Mouse (Mus musculus): ENCODE data around the gene Abt1. TPM values are rescaled to one million over a fixed set of nuclear protein-coding genes. Genes with fewer than 3 reads are reported as not detected.

The Abt1 gene
- polyA plus RNA-seq, 1 experiment from 2014 or later = 13.4 TPM

Other genes with a start within 250 kb of the Abt1 start
- gene Vmn1r220, start 235.9 kb downstream of the Abt1 start, polyA plus RNA-seq (2016; fragmentation: Nextera tagmentation; extraction: Ambion mirVana) = not detected in 2 replicates
- not detected in 2 replicates for gene Vmn1r221, start 209.7 kb downstream of the Abt1 start, polyA plus RNA-seq (2016; fragmentation: Nextera tagmentation; extraction: Ambion mirVana)
- not detected in 2 replicates for gene Vmn1r222, start 187.9 kb downstream of the Abt1 start, polyA plus RNA-seq (2016; fragmentation: Nextera tagmentation; extraction: Ambion mirVana)
- not detected in 2 replicates for gene Vmn1r223, start 176.7 kb downstream of the Abt1 start, polyA plus RNA-seq (2016; fragmentation: Nextera tagmentation; extraction: Ambion mirVana)
- gene Zfp322a, start 54.7 kb downstream of the Abt1 start, polyA plus RNA-seq (2016; fragmentation: Nextera tagmentation; extraction: Ambion mirVana) = 42.3 and 54.0 TPM in 2 replicates
- 0.04 TPM in 1 of 2 replicates, not detected in the other for gene Btn1a1, start 42.0 kb upstream of the Abt1 start, polyA plus RNA-seq (2016; fragmentation: Nextera tagmentation; extraction: Ambion mirVana)
- gene Btn2a2, start 65.0 kb upstream of the Abt1 start, polyA plus RNA-seq (2016; fragmentation: Nextera tagmentation; extraction: Ambion mirVana) = 0.29 and 0.35 TPM in 2 replicates
- gene Hist1h4h, start 107.2 kb upstream of the Abt1 start, polyA plus RNA-seq (2016; fragmentation: Nextera tagmentation; extraction: Ambion mirVana) = 5.8 and 7.4 TPM in 2 replicates
- gene Hist1h2af, start 110.0 kb upstream of the Abt1 start, polyA plus RNA-seq (2016; fragmentation: Nextera tagmentation; extraction: Ambion mirVana) = 7.8 and 9.2 TPM in 2 replicates
- 3.3 and 6.0 TPM in 2 replicates for gene Hist1h3g, start 111.6 kb upstream of the Abt1 start, polyA plus RNA-seq (2016; fragmentation: Nextera tagmentation; extraction: Ambion mirVana)
- gene Hist1h2bh, start 119.5 kb upstream of the Abt1 start, polyA plus RNA-seq (2016; fragmentation: Nextera tagmentation; extraction: Ambion mirVana) = 0.51 and 1.1 TPM in 2 replicates
- gene Hist1h3f, start 120.2 kb upstream of the Abt1 start, polyA plus RNA-seq (2016; fragmentation: Nextera tagmentation; extraction: Ambion mirVana) = 0.92 and 1.1 TPM in 2 replicates
- gene Hist1h4f, start 127.8 kb upstream of the Abt1 start, polyA plus RNA-seq (2016; fragmentation: Nextera tagmentation; extraction: Ambion mirVana) = 0.56 TPM in 1 of 2 replicates, not detected in the other
- gene Hist1h1d, start 129.4 kb upstream of the Abt1 start, polyA plus RNA-seq (2016; fragmentation: Nextera tagmentation; extraction: Ambion mirVana) = 0.37 and 0.49 TPM in 2 replicates
- 5.3 and 5.6 TPM in 2 replicates for gene Hist1h3e, start 138.5 kb upstream of the Abt1 start, polyA plus RNA-seq (2016; fragmentation: Nextera tagmentation; extraction: Ambion mirVana)
- 102 and 103 TPM in 2 replicates for gene Hist1h2ae, start 147.4 kb upstream of the Abt1 start, polyA plus RNA-seq (2016; fragmentation: Nextera tagmentation; extraction: Ambion mirVana)
- 7.0 and 7.3 TPM in 2 replicates for gene Hist1h2bg, start 147.5 kb upstream of the Abt1 start, polyA plus RNA-seq (2016; fragmentation: Nextera tagmentation; extraction: Ambion mirVana)
- gene Hist1h2bf, start 150.3 kb upstream of the Abt1 start, polyA plus RNA-seq (2016; fragmentation: Nextera tagmentation; extraction: Ambion mirVana) = 4.7 and 5.1 TPM in 2 replicates
- 1.8 and 2.2 TPM in 2 replicates for gene Hist1h2ad, start 150.5 kb upstream of the Abt1 start, polyA plus RNA-seq (2016; fragmentation: Nextera tagmentation; extraction: Ambion mirVana)
- 4.8 and 10.9 TPM in 2 replicates for gene Hist1h3d, start 151.9 kb upstream of the Abt1 start, polyA plus RNA-seq (2016; fragmentation: Nextera tagmentation; extraction: Ambion mirVana)
- 101 and 107 TPM in 2 replicates for gene Hist1h4d, start 157.7 kb upstream of the Abt1 start, polyA plus RNA-seq (2016; fragmentation: Nextera tagmentation; extraction: Ambion mirVana)
- 2.5 and 2.7 TPM in 2 replicates for gene Hist1h2be, start 197.3 kb upstream of the Abt1 start, polyA plus RNA-seq (2016; fragmentation: Nextera tagmentation; extraction: Ambion mirVana)
- 22.0 and 26.3 TPM in 2 replicates for gene Hist1h1e, start 198.7 kb upstream of the Abt1 start, polyA plus RNA-seq (2016; fragmentation: Nextera tagmentation; extraction: Ambion mirVana)

All from hindbrain, embryonic 10.5 days (tissue).